Mouse (Mus musculus) heart, embryonic 12.5 days (tissue): Measurements from ENCODE around the gene P2ry13. TPM values are rescaled to one million over a fixed set of nuclear protein-coding genes. Genes with fewer than 3 reads are reported as not detected.

Experiments used
- ATAC-seq: fragments of 200-750 bp; cut with Nextera tagmentation; 2 replicates; pipeline ENCODE4 v1.8.0; 2017; ENCODE audit warnings: moderate TSS enrichment, moderate library complexity; ENCODE audit not compliant: insufficient number of reproducible peaks, low FRiP score
- H3K27ac ChIP-seq: fragments of 300-500 bp; sonication (generic); 2 replicates; pipeline ENCODE4 v1.5.1; 2016; ENCODE audit warnings: mild to moderate bottlenecking, moderate library complexity; ENCODE audit not compliant: poor library complexity, severe bottlenecking
- H3K27me3 ChIP-seq: fragments of 300-500 bp; sonication (generic); replicated peaks from 2 replicates; pipeline ENCODE4 v1.6.1; 2016; ENCODE audit warnings: mild to moderate bottlenecking, moderate library complexity
- H3K36me3 ChIP-seq: fragments of 300-500 bp; sonication (generic); 2 replicates; pipeline ENCODE4 v1.6.1; 2016; ENCODE audit warnings: mild to moderate bottlenecking, moderate library complexity
- H3K4me1 ChIP-seq: fragments of 300-500 bp; sonication (generic); replicated peaks from 2 replicates; pipeline ENCODE4 v1.6.1; 2016; ENCODE audit warnings: mild to moderate bottlenecking
- H3K4me2 ChIP-seq: fragments of 300-500 bp; sonication (generic); 2 replicates; pipeline ENCODE4 v1.6.1; 2016; ENCODE audit warnings: mild to moderate bottlenecking, moderate library complexity
- H3K4me3 ChIP-seq: fragments of 300-500 bp; sonication (generic); 2 replicates; pipeline ENCODE4 v1.5.1; 2016; ENCODE audit warnings: mild to moderate bottlenecking
- H3K9ac ChIP-seq: fragments of 300-500 bp; sonication (generic); 2 replicates; pipeline ENCODE4 v1.6.1; 2016; ENCODE audit warnings: mild to moderate bottlenecking, moderate library complexity
- H3K9me3 ChIP-seq: fragments of 300-500 bp; sonication (generic); replicated peaks from 2 replicates; pipeline ENCODE4 v1.6.1; 2016; ENCODE audit warnings: mild to moderate bottlenecking, moderate library complexity
- WGBS: fragments of 180-500 bp; shearing (Covaris S2); methylation state at CpG from one replicate; pipeline ENCODE4 v1.1.7; 2016; 5-methylcytosine and 5-hydroxymethylcytosine counted together
- polyA plus RNA-seq: library from polyadenylated mRNA; unstranded; fragments of >200 nt; fragmentation: Nextera tagmentation; extraction: Ambion mirVana; gene quantifications from 2 replicates; pipeline ENCODE4 v1.2.1, GENCODE M21; 2016

Gene P2ry13
- polyA plus RNA-seq, 1 experiment from 2014 or later, result 0.79 TPM

GRCm38 (mm10) chr3:59219326-59219725 is 8.6 kb upstream of the P2ry13 start:
- no peak for ATAC-seq
- 82% methylated on average over 2 of the region's 2 CpGs for WGBS

DNA sequence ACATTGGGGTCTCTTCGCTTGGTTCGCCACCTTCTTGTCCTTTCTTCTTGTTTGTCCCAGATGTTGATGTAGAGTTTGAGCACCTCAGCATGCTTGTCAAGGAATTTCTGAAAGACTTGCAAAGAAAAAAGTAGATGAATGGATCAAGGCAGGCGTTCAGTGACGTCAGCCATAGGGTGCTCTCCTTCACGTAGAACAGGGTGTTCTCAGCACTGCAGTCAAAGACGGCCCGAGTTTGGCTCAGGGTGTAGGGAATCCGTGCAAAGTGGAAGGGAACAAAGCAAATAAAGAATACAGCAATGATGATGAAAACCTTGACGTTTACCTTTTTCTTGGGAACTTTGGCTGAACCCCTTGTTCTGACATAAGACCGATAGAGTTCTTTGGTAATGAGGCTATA is 6.5 kb upstream of the P2ry13 start:
- H3K9ac ChIP-seq, result no peak overlapping the region
- H3K4me2 ChIP-seq, result no peak overlapping the region
- no peaks in the 10 kb centered on the region for H3K9me3 ChIP-seq
- ATAC-seq, result no peak
- H3K4me1 ChIP-seq, result no peaks in the 10 kb centered on the region
- H3K27me3 ChIP-seq, result no peaks in the 10 kb centered on the region
- no peak overlapping the region for H3K27ac ChIP-seq
- WGBS, result 85% methylated on average over 10 of the region's 10 CpGs
- H3K36me3 ChIP-seq, result no peaks in the 10 kb centered on the region
- H3K4me3 ChIP-seq, result no peak overlapping the region

More at GRCm38 (mm10) chr3:59219326-59219725, 8.6 kb upstream of the P2ry13 start:
- Histone ChIP-seq H3K4me1 (no peaks in the 10 kb centered on the region), H3K4me3 (no peak overlapping the region), H3K36me3 (no peaks in the 10 kb centered on the region), H3K9ac (no peak overlapping the region), H3K4me2 (no peak overlapping the region), H3K27me3 (no peaks in the 10 kb centered on the region), H3K9me3 (no peaks in the 10 kb centered on the region), H3K27ac (no peak overlapping the region)

DNA sequence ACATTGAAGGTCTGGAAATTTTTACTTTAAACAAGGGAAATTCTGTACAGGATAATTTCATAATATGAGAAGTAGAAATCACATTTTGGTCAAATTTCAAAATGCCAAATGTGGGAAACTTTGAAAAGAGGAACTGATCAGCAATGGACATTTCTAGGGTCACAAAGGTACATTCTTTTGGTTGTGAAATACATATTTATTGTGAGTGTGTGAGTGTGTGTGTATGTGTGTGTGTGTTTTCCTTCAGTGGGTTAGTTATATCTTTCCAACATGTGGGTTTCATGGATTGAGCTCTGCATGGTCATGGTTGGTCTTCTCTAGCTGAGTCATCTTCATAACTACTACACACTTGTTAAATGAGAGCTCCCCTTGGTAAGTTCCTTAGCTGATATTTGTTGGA is 1.7 kb upstream of the P2ry13 start:
- H3K9ac ChIP-seq, result no peak overlapping the region
- no peaks in the 10 kb centered on the region for H3K36me3 ChIP-seq
- H3K4me3 ChIP-seq, result no peak overlapping the region
- no peaks in the 10 kb centered on the region for H3K9me3 ChIP-seq
- H3K27ac ChIP-seq, result no peak overlapping the region
- H3K4me1 ChIP-seq, result no peaks in the 10 kb centered on the region; the same call in 1 of the 2 replicates
- ATAC-seq, result no peak
- H3K4me2 ChIP-seq, result no peak overlapping the region
- H3K27me3 ChIP-seq, result no peaks in the 10 kb centered on the region

DNA sequence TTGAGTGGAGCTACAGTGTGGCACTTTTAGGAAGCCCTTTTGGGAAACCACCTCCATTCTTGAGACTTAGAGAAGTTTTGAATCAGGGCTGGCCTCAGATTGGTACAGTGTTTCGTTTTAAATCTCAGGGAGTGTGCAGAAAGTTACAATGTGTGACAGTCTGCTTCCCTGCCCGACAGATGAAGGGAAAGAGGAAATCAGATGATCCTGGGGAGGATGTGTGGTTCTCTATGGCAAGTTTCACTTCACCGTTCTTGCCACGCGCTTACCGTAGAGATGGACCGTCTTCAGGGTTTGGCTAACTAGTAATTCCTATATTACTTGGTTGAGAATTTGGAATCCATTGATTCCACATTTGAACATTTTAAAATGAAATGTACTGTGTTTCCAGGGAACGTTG is 1.1 kb upstream of the P2ry13 start:
- Histone ChIP-seq H3K27ac (no peak overlapping the region), H3K4me2 (no peak overlapping the region), H3K27me3 (no peaks in the 10 kb centered on the region), H3K9me3 (no peaks in the 10 kb centered on the region), H3K4me1 (no peaks in the 10 kb centered on the region; the same call in 1 of the 2 replicates), H3K9ac (no peak overlapping the region), H3K4me3 (no peak overlapping the region), H3K36me3 (no peaks in the 10 kb centered on the region)
- no peak for ATAC-seq
- 86% methylated on average over 8 of the region's 8 CpGs for WGBS

GRCm38 (mm10) chr3:59210089-59210488 is 593 bp downstream of the P2ry13 start:
- H3K4me2 ChIP-seq, result no peak overlapping the region
- no peak overlapping the region for H3K9ac ChIP-seq
- H3K4me1 ChIP-seq, result peaks cover 9% of the 10 kb centered on the region
- ATAC-seq, result no peak
- H3K4me3 ChIP-seq, result no peak overlapping the region
- no peaks in the 10 kb centered on the region for H3K36me3 ChIP-seq
- H3K9me3 ChIP-seq, result no peaks in the 10 kb centered on the region
- no peak overlapping the region for H3K27ac ChIP-seq
- WGBS, result 70% methylated on average over 8 of the region's 8 CpGs
- no peaks in the 10 kb centered on the region for H3K27me3 ChIP-seq

GRCm38 (mm10) chr3:59208650-59209548 is 1.8 kb downstream of the P2ry13 start:
- H3K9me3 ChIP-seq, result no peaks in the 10 kb centered on the region
- H3K9ac ChIP-seq, result no peak overlapping the region
- 67% methylated on average over 4 of the region's 4 CpGs for WGBS
- no peak overlapping the region for H3K27ac ChIP-seq
- H3K36me3 ChIP-seq, result no peaks in the 10 kb centered on the region
- H3K4me3 ChIP-seq, result no peak overlapping the region
- no peaks in the 10 kb centered on the region for H3K27me3 ChIP-seq
- ATAC-seq, result no peak
- peaks cover 21% of the 10 kb centered on the region for H3K4me1 ChIP-seq
- H3K4me2 ChIP-seq, result no peak overlapping the region

DNA sequence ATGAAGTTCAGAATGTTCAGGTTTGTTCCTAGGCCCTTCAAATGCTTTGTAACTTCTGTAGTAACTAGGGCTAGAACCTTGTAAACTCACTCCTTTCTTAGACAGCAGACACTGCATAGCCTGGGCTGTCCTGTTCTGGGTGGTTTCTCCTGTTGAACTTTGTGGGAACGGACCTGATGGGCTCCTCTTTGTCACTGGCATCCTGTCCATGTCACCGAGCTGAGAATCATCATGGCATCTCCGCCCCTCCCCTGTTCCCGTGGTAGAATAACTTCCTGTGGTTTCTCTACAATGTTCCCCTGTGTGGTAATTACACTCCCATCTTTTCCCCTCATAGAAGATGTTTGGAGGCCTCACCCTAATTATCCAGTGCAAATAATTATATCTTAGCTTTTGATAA is 4.7 kb downstream of the P2ry13 start:
- Histone ChIP-seq H3K4me1 (peaks cover 34% of the 10 kb centered on the region), H3K4me2 (no peak overlapping the region), H3K4me3 (no peak overlapping the region), H3K27me3 (no peaks in the 10 kb centered on the region), H3K27ac (peak overlapping the region; percentile 77; the same call in 1 of the 2 replicates), H3K9me3 (no peaks in the 10 kb centered on the region), H3K9ac (no peak overlapping the region), H3K36me3 (no peaks in the 10 kb centered on the region)
- 68% methylated on average over 4 of the region's 4 CpGs for WGBS
- no peak for ATAC-seq

- H3K4me3 ChIP-seq, result no peak overlapping the region
- H3K4me2 ChIP-seq, result peak overlapping the region; percentile 38
- H3K4me1 ChIP-seq, result peaks cover 34% of the 10 kb centered on the region
- no peaks in the 10 kb centered on the region for H3K36me3 ChIP-seq
- no peaks in the 10 kb centered on the region for H3K27me3 ChIP-seq
- peak; percentile 58; the same call in 1 of the 2 replicates for ATAC-seq
- H3K27ac ChIP-seq, result peak overlapping the region; percentile 77
- no peaks in the 10 kb centered on the region for H3K9me3 ChIP-seq
- WGBS, result 19% methylated on average over 11 of the region's 11 CpGs
- no peak overlapping the region for H3K9ac ChIP-seq
These were observed 5.8 kb downstream of the P2ry13 start for GRCm38 (mm10) chr3:59204719-59205503.

DNA sequence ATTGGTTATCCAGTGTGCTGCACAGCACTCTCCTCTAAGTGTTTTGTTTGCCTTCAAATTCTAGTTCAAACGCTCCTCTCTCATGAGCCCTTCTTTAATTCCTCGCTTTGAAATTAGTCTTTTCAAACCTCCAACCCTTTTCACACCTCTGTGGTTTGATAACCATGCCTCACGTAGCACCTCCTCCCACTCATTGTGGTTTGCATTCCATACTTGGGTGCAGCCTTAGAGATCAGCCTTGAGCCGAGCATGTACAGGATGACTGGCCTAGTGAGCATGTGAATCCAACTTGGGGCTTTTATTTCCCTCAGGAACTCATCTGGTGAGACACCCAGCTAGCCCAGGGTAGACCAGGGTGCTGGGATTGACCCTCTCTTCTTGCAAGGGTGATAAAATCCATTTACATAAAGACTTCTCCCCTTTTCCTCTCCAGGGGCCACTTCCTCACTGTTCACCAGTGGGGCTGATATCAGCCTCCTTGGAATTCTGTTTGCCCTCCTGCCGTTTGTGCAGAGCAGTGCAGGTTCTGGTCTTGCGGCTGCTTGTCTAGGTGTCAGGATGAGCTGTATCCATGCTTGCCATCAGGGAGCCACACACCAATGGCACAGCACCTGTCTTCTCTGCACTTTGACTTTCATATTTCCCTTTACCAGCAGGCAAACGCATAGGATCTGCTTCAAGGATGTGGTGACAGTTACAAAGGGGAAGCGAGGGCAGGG is 6.7 kb downstream of the P2ry13 start:
- no peaks in the 10 kb centered on the region for H3K36me3 ChIP-seq
- H3K4me1 ChIP-seq, result peaks cover 34% of the 10 kb centered on the region
- no peaks in the 10 kb centered on the region for H3K9me3 ChIP-seq
- peak overlapping the region; percentile 77; the same call in 1 of the 2 replicates for H3K27ac ChIP-seq
- WGBS, result 40% methylated on average over 8 of the region's 8 CpGs
- no peaks in the 10 kb centered on the region for H3K27me3 ChIP-seq
- ATAC-seq, result no peak; the same call in 1 of the 2 replicates
- no peak overlapping the region for H3K9ac ChIP-seq
- no peak overlapping the region for H3K4me2 ChIP-seq
- H3K4me3 ChIP-seq, result no peak overlapping the region

DNA sequence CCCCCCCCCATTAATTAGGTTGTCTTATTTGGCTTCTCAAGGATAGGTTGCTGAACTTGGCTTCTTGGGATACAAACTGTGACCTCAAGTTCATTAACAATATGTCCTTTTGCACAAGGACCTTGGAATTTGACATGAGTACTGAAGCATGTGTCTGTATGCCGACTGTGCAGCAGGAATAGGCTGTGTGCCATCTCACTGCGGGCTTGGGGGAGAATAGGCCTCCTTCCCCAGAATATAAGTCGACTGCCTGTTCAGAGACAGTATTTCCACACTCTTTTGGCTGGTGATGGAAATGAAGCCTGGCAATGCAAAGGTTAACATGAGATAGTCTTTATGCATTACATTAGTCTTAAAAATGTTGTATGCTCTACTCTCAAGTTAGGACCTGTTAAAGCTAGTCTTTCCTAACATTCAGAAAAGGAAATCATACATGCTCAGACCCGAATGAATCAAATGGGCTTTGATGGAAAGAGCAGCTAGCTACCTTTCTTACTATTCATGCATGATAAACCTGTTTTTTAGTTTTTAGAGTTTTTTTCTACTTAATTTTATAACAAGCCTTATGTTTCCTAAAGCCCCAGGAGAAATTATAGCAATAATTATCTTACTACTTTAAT is 13.2 kb downstream of the P2ry13 start:
- Histone ChIP-seq H3K27ac (no peak overlapping the region), H3K36me3 (no peaks in the 10 kb centered on the region), H3K4me2 (no peak overlapping the region), H3K9me3 (no peaks in the 10 kb centered on the region), H3K27me3 (no peaks in the 10 kb centered on the region), H3K9ac (no peak overlapping the region), H3K4me3 (no peak overlapping the region), H3K4me1 (no peaks in the 10 kb centered on the region)
- ATAC-seq, result no peak
- 78% methylated on average over 4 of the region's 4 CpGs for WGBS
